Mouse (Mus musculus): ENCODE results near the gene Rora. TPM values are rescaled to one million over a fixed set of nuclear protein-coding genes. Genes with fewer than 3 reads are reported as not detected.

Rora gene
- polyA plus RNA-seq, 1 experiment from 2014 or later = 8.9 TPM

GRCm38 (mm10) chr9:68689351-68689750 is 35.8 kb downstream of the Rora start:
- no peak for ATAC-seq (replicated peaks; ENCODE audit: low FRiP score)

GRCm38 (mm10) chr9:68694889-68695495 is 41.4 kb downstream of the Rora start:
- peaks cover 18% of the 10 kb centered on the region for H3K4me1 ChIP-seq
- H3K4me2 ChIP-seq = no peak overlapping the region
- no peak overlapping the region for H3K4me3 ChIP-seq (replicated peaks)
- H3K27me3 ChIP-seq = no peaks in the 10 kb centered on the region
- 29% methylated on average over 4 of the region's 4 CpGs for WGBS
- H3K36me3 ChIP-seq = no peaks in the 10 kb centered on the region
- H3K9ac ChIP-seq = no peak overlapping the region
- peak overlapping the region; percentile 0 for H3K27ac ChIP-seq
- ATAC-seq (replicated peaks; ENCODE audit: low FRiP score) = no peak
- no peaks in the 10 kb centered on the region for H3K9me3 ChIP-seq (replicated peaks)

More at GRCm38 (mm10) chr9:68689351-68689750, 35.8 kb downstream of the Rora start:
- no peak overlapping the region for H3K4me2 ChIP-seq
- no peaks in the 10 kb centered on the region for H3K9me3 ChIP-seq (replicated peaks)
- H3K9ac ChIP-seq = no peak overlapping the region
- peaks cover 5% of the 10 kb centered on the region; the same call in 1 of the 2 replicates for H3K4me1 ChIP-seq
- H3K27me3 ChIP-seq = no peaks in the 10 kb centered on the region
- no peak overlapping the region for H3K27ac ChIP-seq
- WGBS = 34% methylated on average over 4 of the region's 4 CpGs
- H3K36me3 ChIP-seq = no peaks in the 10 kb centered on the region
- H3K4me3 ChIP-seq (replicated peaks) = no peak overlapping the region

- no peaks in the 10 kb centered on the region for H3K9me3 ChIP-seq (replicated peaks)
- no peak overlapping the region for H3K4me3 ChIP-seq (replicated peaks)
- H3K9ac ChIP-seq = no peak overlapping the region
- H3K27me3 ChIP-seq = no peaks in the 10 kb centered on the region
- WGBS = 53% methylated on average over 16 of the region's 16 CpGs
- H3K4me1 ChIP-seq = peaks cover 20% of the 10 kb centered on the region
- H3K27ac ChIP-seq = peak overlapping the region; percentile 0; the same call in 1 of the 2 replicates
- no peak for ATAC-seq (replicated peaks; ENCODE audit: low FRiP score)
- H3K36me3 ChIP-seq = no peaks in the 10 kb centered on the region
- H3K4me2 ChIP-seq = no peak overlapping the region
Measured at GRCm38 (mm10) chr9:68695496-68695969, 41.9 kb downstream of the Rora start.

- 86% methylated on average over 3 of the region's 3 CpGs for WGBS
- no peaks in the 10 kb centered on the region for H3K36me3 ChIP-seq
- no peak overlapping the region for H3K9ac ChIP-seq
- peaks cover 20% of the 10 kb centered on the region for H3K4me1 ChIP-seq
- H3K4me3 ChIP-seq (replicated peaks) = no peak overlapping the region
- H3K27ac ChIP-seq = no peak overlapping the region
- H3K9me3 ChIP-seq (replicated peaks) = no peaks in the 10 kb centered on the region
- no peak overlapping the region for H3K4me2 ChIP-seq
- no peak for ATAC-seq (replicated peaks; ENCODE audit: low FRiP score)
- H3K27me3 ChIP-seq = no peaks in the 10 kb centered on the region
Measured at GRCm38 (mm10) chr9:68696425-68696956, 42.9 kb downstream of the Rora start.

GRCm38 (mm10) chr9:68699341-68699740 is 45.8 kb downstream of the Rora start:
- Histone ChIP-seq H3K36me3 (no peaks in the 10 kb centered on the region), H3K4me3 (replicated peaks) (no peak overlapping the region), H3K9me3 (replicated peaks) (no peaks in the 10 kb centered on the region), H3K4me2 (no peak overlapping the region), H3K9ac (no peak overlapping the region), H3K27me3 (no peaks in the 10 kb centered on the region), H3K27ac (no peak overlapping the region), H3K4me1 (peaks cover 20% of the 10 kb centered on the region)
- 49% methylated on average over 1 of the region's 1 CpGs for WGBS
- no peak for ATAC-seq (replicated peaks; ENCODE audit: low FRiP score)

- 40% methylated on average over 4 of the region's 4 CpGs for whole genome bisulfite sequencing
- ATAC-seq (replicated peaks; ENCODE audit: low FRiP score) = no peak
- H3K27ac ChIP-seq = no peak overlapping the region
- no peaks in the 10 kb centered on the region for H3K36me3 ChIP-seq
- no peak overlapping the region for H3K4me3 ChIP-seq (replicated peaks)
- peaks cover 18% of the 10 kb centered on the region for H3K4me1 ChIP-seq
- H3K4me2 ChIP-seq = no peak overlapping the region
- H3K9ac ChIP-seq = no peak overlapping the region
- H3K9me3 ChIP-seq (replicated peaks) = no peaks in the 10 kb centered on the region
- no peaks in the 10 kb centered on the region for H3K27me3 ChIP-seq
Measured at GRCm38 (mm10) chr9:68699856-68700255, 46.3 kb downstream of the Rora start.

- no peaks in the 10 kb centered on the region for H3K27me3 ChIP-seq
- no peak overlapping the region for H3K4me2 ChIP-seq
- H3K9ac ChIP-seq = no peak overlapping the region
- H3K4me3 ChIP-seq (replicated peaks) = no peak overlapping the region
- 64% methylated on average over 5 of the region's 5 CpGs for WGBS
- H3K9me3 ChIP-seq (replicated peaks) = no peaks in the 10 kb centered on the region
- H3K27ac ChIP-seq = no peak overlapping the region
- H3K4me1 ChIP-seq = 0 out of 2 replicates have a peak, but pooled peaks cover 3% of the 10 kb centered on the region
- ATAC-seq (replicated peaks; ENCODE audit: low FRiP score) = no peak
- H3K36me3 ChIP-seq = no peaks in the 10 kb centered on the region
Measured at GRCm38 (mm10) chr9:68707636-68708035, 54.0 kb downstream of the Rora start.

- Histone ChIP-seq H3K4me3 (replicated peaks) (no peak overlapping the region), H3K9me3 (replicated peaks) (no peaks in the 10 kb centered on the region), H3K27ac (no peak overlapping the region), H3K4me1 (0 out of 2 replicates have a peak, but pooled peaks cover 3% of the 10 kb centered on the region), H3K36me3 (no peaks in the 10 kb centered on the region), H3K4me2 (no peak overlapping the region), H3K9ac (no peak overlapping the region), H3K27me3 (no peaks in the 10 kb centered on the region)
- no peak for ATAC-seq (replicated peaks; ENCODE audit: low FRiP score)
- WGBS = 58% methylated on average over 8 of the region's 8 CpGs
Measured at GRCm38 (mm10) chr9:68709232-68709631, 55.6 kb downstream of the Rora start.

- Histone ChIP-seq H3K27ac (no peak overlapping the region), H3K4me3 (replicated peaks) (no peak overlapping the region), H3K9me3 (replicated peaks) (no peaks in the 10 kb centered on the region), H3K27me3 (no peaks in the 10 kb centered on the region), H3K9ac (no peak overlapping the region), H3K4me1 (0 out of 2 replicates have a peak, but pooled peaks cover 3% of the 10 kb centered on the region), H3K36me3 (no peaks in the 10 kb centered on the region), H3K4me2 (no peak overlapping the region)
- 71% methylated on average over 14 of the region's 14 CpGs for WGBS
- no peak for ATAC-seq (replicated peaks; ENCODE audit: low FRiP score)
Measured at GRCm38 (mm10) chr9:68710893-68711654, 57.5 kb downstream of the Rora start.

- Histone ChIP-seq H3K4me2 (no peak overlapping the region), H3K36me3 (no peaks in the 10 kb centered on the region), H3K4me1 (no peaks in the 10 kb centered on the region), H3K27me3 (no peaks in the 10 kb centered on the region), H3K9me3 (replicated peaks) (no peaks in the 10 kb centered on the region), H3K9ac (no peak overlapping the region), H3K4me3 (replicated peaks) (no peak overlapping the region), H3K27ac (no peak overlapping the region)
- 24% methylated on average over 5 of the region's 5 CpGs for WGBS
- no peak for ATAC-seq (replicated peaks; ENCODE audit: low FRiP score)
Measured at GRCm38 (mm10) chr9:68716961-68717360, 63.4 kb downstream of the Rora start.

GRCm38 (mm10) chr9:68718427-68718826 is 64.8 kb downstream of the Rora start:
- no peak for ATAC-seq (replicated peaks; ENCODE audit: low FRiP score)
- Histone ChIP-seq H3K4me2 (no peak overlapping the region), H3K27me3 (no peaks in the 10 kb centered on the region), H3K4me1 (no peaks in the 10 kb centered on the region), H3K9me3 (replicated peaks) (no peaks in the 10 kb centered on the region), H3K27ac (no peak overlapping the region), H3K9ac (no peak overlapping the region), H3K4me3 (replicated peaks) (no peak overlapping the region), H3K36me3 (no peaks in the 10 kb centered on the region)
- 90% methylated on average over 6 of the region's 6 CpGs for WGBS

- Histone ChIP-seq H3K4me1 (no peaks in the 10 kb centered on the region), H3K36me3 (no peaks in the 10 kb centered on the region), H3K4me2 (no peak overlapping the region), H3K9me3 (replicated peaks) (no peaks in the 10 kb centered on the region), H3K27ac (no peak overlapping the region), H3K9ac (no peak overlapping the region), H3K4me3 (replicated peaks) (no peak overlapping the region), H3K27me3 (no peaks in the 10 kb centered on the region)
- no peak for ATAC-seq (replicated peaks; ENCODE audit: low FRiP score)
- 84% methylated on average over 9 of the region's 9 CpGs for WGBS
Measured at GRCm38 (mm10) chr9:68719286-68719685, 65.7 kb downstream of the Rora start.
